Mouse (Mus musculus): ENCODE measurements around the gene Srrd. TPM values are rescaled to one million over a fixed set of nuclear protein-coding genes. Genes with fewer than 3 reads are reported as not detected.
A peak's percentile ranks its signal among the peaks of the same experiment; 100 is the strongest.

The Srrd gene
- total and polyA plus RNA-seq, 2 experiments from 2014 or later: 56.0 to 84.3 TPM

GRCm38 (mm10) chr5:112293800-112294199 is 49.0 kb downstream of the Srrd start:
- Histone ChIP-seq H3K9ac (replicated peaks; ENCODE audit: low read length) (no peak overlapping the region), H3K9me3 (ENCODE audit: low read length) (no peaks in the 10 kb centered on the region), H3K4me1 (ENCODE audit: insufficient read depth, low read length) (peaks cover 8% of the 10 kb centered on the region; the same call in 1 of the 2 replicates), H3K27ac (no peak overlapping the region), H3K4me2 (ENCODE audit: low read depth, low read length) (no peak overlapping the region), H3K36me3 (ENCODE audit: insufficient read depth, low read length) (no peaks in the 10 kb centered on the region), H3K4me3 (ENCODE audit: low read length) (no peak overlapping the region), H3K27me3 (ENCODE audit: insufficient read depth, low read length) (no peaks in the 10 kb centered on the region)
- ATAC-seq (no peak), DNase-seq (ENCODE audit: low spot score) (no peak)
- no peak for TF ChIP-seq CTCF (IDR thresholded peaks at IDR 0.05; ENCODE audit: low read depth)
- WGBS: 86% methylated on average over 2 of the region's 2 CpGs

- Histone ChIP-seq H3K27me3 (ENCODE audit: insufficient read depth, low read length) (no peaks in the 10 kb centered on the region), H3K9me3 (ENCODE audit: low read length) (no peaks in the 10 kb centered on the region), H3K4me2 (ENCODE audit: low read depth, low read length) (no peak overlapping the region), H3K9ac (replicated peaks; ENCODE audit: low read length) (no peak overlapping the region), H3K4me3 (ENCODE audit: low read length) (no peak overlapping the region), H3K27ac (peak overlapping the region; percentile 36; the same call in 1 of the 2 replicates), H3K4me1 (ENCODE audit: insufficient read depth, low read length) (peaks cover 8% of the 10 kb centered on the region; the same call in 1 of the 2 replicates), H3K36me3 (ENCODE audit: insufficient read depth, low read length) (no peaks in the 10 kb centered on the region)
- 72% methylated on average over 17 of the region's 17 CpGs for WGBS
- DNase-seq (ENCODE audit: low spot score) (no peak), ATAC-seq (no peak)
- TF ChIP-seq CTCF (IDR thresholded peaks at IDR 0.05; ENCODE audit: low read depth): no peak
Observed at GRCm38 (mm10) chr5:112292343-112292980, 50.4 kb downstream of the Srrd start.

GRCm38 (mm10) chr5:112291866-112292265 is 51.0 kb downstream of the Srrd start:
- DNase-seq (ENCODE audit: low spot score): peak; percentile 12
- H3K4me3 ChIP-seq (ENCODE audit: low read length): no peak overlapping the region

GRCm38 (mm10) chr5:112290536-112290880 is 52.3 kb downstream of the Srrd start:
- Histone ChIP-seq H3K9ac (replicated peaks; ENCODE audit: low read length) (no peak overlapping the region), H3K4me3 (ENCODE audit: low read length) (no peak overlapping the region), H3K27ac (no peak overlapping the region), H3K4me2 (ENCODE audit: low read depth, low read length) (no peak overlapping the region), H3K27me3 (ENCODE audit: insufficient read depth, low read length) (no peaks in the 10 kb centered on the region), H3K36me3 (ENCODE audit: insufficient read depth, low read length) (no peaks in the 10 kb centered on the region), H3K9me3 (ENCODE audit: low read length) (no peaks in the 10 kb centered on the region), H3K4me1 (ENCODE audit: insufficient read depth, low read length) (peaks cover 8% of the 10 kb centered on the region; the same call in 1 of the 2 replicates)
- 70% methylated on average over 8 of the region's 8 CpGs for WGBS
- DNase-seq (ENCODE audit: low spot score) (no peak), ATAC-seq (no peak)
- TF ChIP-seq CTCF (IDR thresholded peaks at IDR 0.05; ENCODE audit: low read depth): no peak

More at GRCm38 (mm10) chr5:112291866-112292265, 51.0 kb downstream of the Srrd start:
- H3K27ac ChIP-seq: peak overlapping the region; percentile 36; the same call in 1 of the 2 replicates
- no peak for TF ChIP-seq CTCF (IDR thresholded peaks at IDR 0.05; ENCODE audit: low read depth)
- H3K9me3 ChIP-seq (ENCODE audit: low read length): no peaks in the 10 kb centered on the region
- 58% methylated on average over 5 of the region's 5 CpGs for WGBS
- H3K36me3 ChIP-seq (ENCODE audit: insufficient read depth, low read length): no peaks in the 10 kb centered on the region
- no peak overlapping the region for H3K9ac ChIP-seq (replicated peaks; ENCODE audit: low read length)
- peak; percentile 39; the same call in 1 of the 2 replicates for ATAC-seq
- H3K27me3 ChIP-seq (ENCODE audit: insufficient read depth, low read length): no peaks in the 10 kb centered on the region
- H3K4me1 ChIP-seq (ENCODE audit: insufficient read depth, low read length): peaks cover 8% of the 10 kb centered on the region; the same call in 1 of the 2 replicates
- no peak overlapping the region for H3K4me2 ChIP-seq (ENCODE audit: low read depth, low read length)

- ATAC-seq: no peak
- no peak overlapping the region for H3K9ac ChIP-seq (replicated peaks; ENCODE audit: low read length)
- peaks cover 8% of the 10 kb centered on the region; the same call in 1 of the 2 replicates for H3K4me1 ChIP-seq (ENCODE audit: insufficient read depth, low read length)
- no peaks in the 10 kb centered on the region for H3K36me3 ChIP-seq (ENCODE audit: insufficient read depth, low read length)
- peak; percentile 12 for DNase-seq (ENCODE audit: low spot score)
- TF ChIP-seq CTCF (IDR thresholded peaks at IDR 0.05; ENCODE audit: low read depth): no peak
- H3K4me2 ChIP-seq (ENCODE audit: low read depth, low read length): no peak overlapping the region
- H3K9me3 ChIP-seq (ENCODE audit: low read length): no peaks in the 10 kb centered on the region
- H3K27me3 ChIP-seq (ENCODE audit: insufficient read depth, low read length): no peaks in the 10 kb centered on the region
- H3K4me3 ChIP-seq (ENCODE audit: low read length): no peak overlapping the region
- 72% methylated on average over 16 of the region's 16 CpGs for WGBS
- no peak overlapping the region for H3K27ac ChIP-seq
Observed at GRCm38 (mm10) chr5:112289819-112290535, 52.9 kb downstream of the Srrd start.

- WGBS: 49% methylated on average over 8 of the region's 8 CpGs
- no peaks in the 10 kb centered on the region for H3K9me3 ChIP-seq (ENCODE audit: low read length)
Observed at GRCm38 (mm10) chr5:112289236-112289635, 53.6 kb downstream of the Srrd start.

More at GRCm38 (mm10) chr5:112289236-112289635, 53.6 kb downstream of the Srrd start:
- no peak for ATAC-seq
- no peak overlapping the region for H3K4me3 ChIP-seq (ENCODE audit: low read length)
- no peak overlapping the region for H3K9ac ChIP-seq (replicated peaks; ENCODE audit: low read length)
- no peaks in the 10 kb centered on the region for H3K36me3 ChIP-seq (ENCODE audit: insufficient read depth, low read length)
- TF ChIP-seq CTCF (IDR thresholded peaks at IDR 0.05; ENCODE audit: low read depth): no peak
- no peaks in the 10 kb centered on the region for H3K27me3 ChIP-seq (ENCODE audit: insufficient read depth, low read length)
- H3K27ac ChIP-seq: no peak overlapping the region
- no peak overlapping the region for H3K4me2 ChIP-seq (ENCODE audit: low read depth, low read length)
- DNase-seq (ENCODE audit: low spot score): peak; percentile 39
- peaks cover 8% of the 10 kb centered on the region; the same call in 1 of the 2 replicates for H3K4me1 ChIP-seq (ENCODE audit: insufficient read depth, low read length)

Measured in hindbrain, postnatal 0 days (tissue).